Mouse (Mus musculus) hematopoietic stem cell, adult 5-6 weeks (primary cell): Measurements from ENCODE around the gene Sgcd. TPM values are rescaled to one million over a fixed set of nuclear protein-coding genes. Genes with fewer than 3 reads are reported as not detected.

Experiments
- ATAC-seq, 2 experiments: fragments of 125-278 bp in 1 of 2; replicated peaks in 1 of 2; 2 replicates each; pipeline ENCODE4 v1.8.0; 2016 to 2017; ENCODE audit warnings: inconsistent platforms in 2 of 2, mild to moderate bottlenecking in 2 of 2, moderate number of reproducible peaks in 2 of 2, low read depth in 1 of 2, moderate TSS enrichment in 1 of 2; ENCODE audit not compliant: low FRiP score in 2 of 2, poor library complexity in 2 of 2, severe bottlenecking in 2 of 2, insufficient read depth in 1 of 2, low TSS enrichment in 1 of 2
- total RNA-seq: library from RNA; stranded (forward); fragments of 172-1452, 232-1000 nt; gene quantifications from 2 replicates; pipeline ENCODE4 v1.2.3, GENCODE M21; 2017

Gene Sgcd
- total RNA-seq, 1 experiment from 2014 or later, result not detected

DNA sequence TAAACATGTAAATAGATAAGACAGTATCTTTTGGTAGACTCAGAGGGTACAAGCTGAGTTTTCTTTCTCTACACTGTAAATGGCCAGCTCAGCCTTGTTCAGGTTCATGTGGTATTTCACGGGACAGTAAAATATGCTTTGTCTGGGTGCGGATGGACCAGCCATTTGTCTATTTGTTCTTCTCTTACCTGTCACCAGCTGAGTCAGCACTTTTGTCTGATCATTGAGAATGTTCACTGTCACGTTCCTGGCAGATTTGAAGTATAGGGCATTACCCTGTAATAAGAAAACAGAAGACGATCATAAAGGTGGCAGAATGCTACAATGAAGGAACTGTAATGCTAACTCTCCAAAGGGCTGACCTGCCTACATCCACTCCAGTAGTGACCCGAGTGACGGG, 856.4 kb downstream of the Sgcd start:
- ATAC-seq, result no peak

DNA sequence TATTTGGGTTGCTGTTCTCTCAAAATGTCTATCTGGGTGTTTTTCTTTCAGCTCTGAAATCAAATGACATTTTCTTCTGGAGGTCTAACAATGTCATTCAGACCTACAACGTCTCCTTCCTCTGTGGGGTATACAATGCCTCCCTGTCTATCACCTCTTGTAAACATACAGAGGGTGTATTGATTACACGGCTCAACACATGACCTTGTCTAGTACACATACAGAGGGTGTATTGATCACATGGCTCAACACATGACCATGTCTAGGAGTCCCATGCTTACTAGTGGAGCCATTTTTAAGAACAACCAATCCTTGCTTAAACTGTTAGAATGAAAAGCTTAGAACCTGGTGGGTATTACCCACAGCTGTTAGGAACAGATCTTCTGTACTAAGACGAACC, 858.3 kb downstream of the Sgcd start:
- ATAC-seq, result no peak

DNA sequence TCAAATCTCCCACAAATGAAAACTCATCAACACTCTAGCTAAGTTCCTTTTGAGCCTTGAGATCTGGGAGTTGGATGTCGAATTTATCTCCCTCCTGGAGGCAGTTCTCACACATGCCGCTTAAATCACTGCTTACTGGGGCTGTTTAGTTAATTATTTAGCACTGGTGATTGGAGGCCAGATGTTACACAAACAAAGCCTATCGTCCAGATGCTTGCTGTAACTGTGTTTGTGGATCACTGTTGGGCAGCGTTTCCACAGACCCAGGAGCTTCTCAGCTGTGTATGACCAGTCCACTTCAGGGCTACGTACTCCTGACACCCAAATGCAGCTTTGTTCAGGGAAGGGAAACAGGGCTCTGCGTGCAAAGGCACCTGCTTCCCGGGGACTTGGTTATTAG, 858.8 kb downstream of the Sgcd start:
- ATAC-seq, result no peak

DNA sequence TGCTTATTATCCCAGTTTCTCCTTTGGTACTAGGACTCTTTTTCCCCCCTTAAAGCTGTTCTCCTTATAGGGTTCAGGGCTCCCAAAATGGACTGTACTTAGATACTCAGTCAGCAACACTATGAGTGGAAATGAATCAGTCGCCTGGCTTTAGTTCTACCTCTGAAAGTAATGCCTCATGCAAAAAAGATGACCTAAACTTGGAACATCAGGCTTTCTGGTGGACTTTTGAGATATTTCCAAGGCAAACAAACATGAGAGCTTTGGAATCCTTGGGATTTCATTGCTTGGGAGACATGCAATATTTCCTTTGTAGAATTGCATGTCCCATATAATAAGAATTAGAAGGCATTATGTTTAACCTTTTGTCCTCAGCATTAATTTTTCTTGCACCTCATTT, 859.6 kb downstream of the Sgcd start:
- no peak for ATAC-seq

DNA sequence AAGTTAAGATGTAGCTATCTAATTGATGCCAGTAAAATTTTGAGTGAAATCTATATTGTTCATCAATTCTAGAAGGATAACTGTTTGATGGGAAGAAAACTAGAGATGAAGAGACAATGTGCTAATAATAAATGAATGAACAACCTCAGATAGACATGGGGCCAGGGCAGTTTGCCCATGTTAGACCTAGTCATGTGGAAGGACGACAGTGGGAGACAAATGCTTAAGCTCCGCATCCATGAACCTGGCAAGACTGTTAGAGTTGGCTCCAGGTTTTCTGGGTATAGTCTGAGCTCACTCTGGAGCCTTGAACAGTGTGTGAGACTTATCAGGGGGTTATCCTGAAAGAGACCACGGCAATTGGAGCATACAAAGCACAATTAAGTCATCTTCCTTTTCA, 860.4 kb downstream of the Sgcd start:
- ATAC-seq, result no peak

DNA sequence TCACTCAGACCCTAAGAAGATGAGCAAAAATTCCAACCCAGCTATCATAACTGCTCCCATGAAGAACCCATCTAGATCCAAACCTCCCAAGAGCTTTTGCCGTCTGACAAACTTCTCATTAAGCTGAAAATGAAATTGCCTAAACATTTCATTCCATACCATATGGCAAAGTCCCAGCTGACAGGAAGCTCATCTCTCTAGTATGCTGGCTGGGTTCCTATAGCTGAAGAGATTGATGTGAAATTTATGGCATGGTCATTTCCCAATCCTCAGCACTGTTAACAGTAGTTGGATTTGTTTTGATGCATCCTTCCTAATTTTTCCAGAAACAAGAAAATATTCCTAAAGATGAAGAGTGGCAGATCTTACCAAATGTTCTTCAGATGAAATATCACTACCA, 867.9 kb downstream of the Sgcd start:
- ATAC-seq, result no peak

DNA sequence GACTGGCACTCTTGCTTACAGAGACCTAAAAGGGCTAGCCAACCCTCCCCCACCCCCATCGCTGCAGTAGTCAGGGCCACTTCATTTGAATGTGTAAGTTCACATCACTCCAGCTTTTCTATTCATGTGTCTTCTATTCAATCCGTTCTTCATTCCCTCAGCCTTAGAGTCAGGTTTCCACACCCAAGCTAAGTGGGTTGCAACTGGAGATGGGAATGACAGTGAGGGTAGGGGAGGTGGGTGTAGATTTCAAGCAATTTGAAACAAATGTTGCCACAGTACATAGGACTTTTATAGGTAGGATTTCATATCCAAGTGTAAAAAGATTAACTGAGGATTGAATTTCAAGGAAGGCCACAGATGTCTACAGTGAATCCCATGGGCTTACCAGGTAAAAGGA, 870.9 kb downstream of the Sgcd start:
- ATAC-seq, result no peak

DNA sequence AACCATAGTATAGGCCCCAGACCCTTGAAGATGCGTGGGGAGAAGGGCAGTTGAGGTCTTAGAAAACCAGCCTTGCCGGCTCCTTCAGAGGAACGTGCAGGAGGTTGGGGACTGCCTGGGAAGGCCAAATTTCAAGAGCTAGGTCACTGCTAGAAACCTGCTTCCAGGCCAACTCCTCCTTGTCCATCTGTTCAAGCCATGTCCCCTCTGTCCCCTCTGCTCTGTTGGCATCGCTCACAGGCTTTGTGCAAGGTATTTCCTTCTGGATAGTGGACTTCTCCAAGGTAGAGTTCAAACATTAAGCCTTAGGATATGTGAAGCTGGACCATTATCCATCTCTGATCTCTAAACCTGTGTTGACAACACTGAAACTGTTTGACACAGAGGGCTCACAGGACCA, 874.4 kb downstream of the Sgcd start:
- no peak for ATAC-seq

DNA sequence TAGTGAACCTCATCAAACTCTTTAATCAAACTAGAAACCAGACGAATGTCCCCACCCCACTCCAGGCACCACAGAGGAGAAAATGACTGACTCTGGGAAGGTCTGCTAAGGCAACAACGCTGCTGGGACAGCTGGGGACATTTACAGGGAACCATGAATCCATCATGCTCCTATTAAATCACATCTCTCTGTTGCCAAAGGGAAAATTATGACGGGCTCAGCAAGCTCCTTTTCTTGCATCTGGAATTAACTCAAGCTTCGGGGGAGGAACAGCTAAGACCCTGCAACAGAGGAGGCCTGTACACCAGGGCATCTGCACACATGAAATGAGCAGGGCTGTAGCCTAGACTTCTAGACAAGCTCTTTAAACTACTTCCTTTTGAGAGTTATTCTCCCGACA, 875.7 kb downstream of the Sgcd start:
- ATAC-seq, result no peak

DNA sequence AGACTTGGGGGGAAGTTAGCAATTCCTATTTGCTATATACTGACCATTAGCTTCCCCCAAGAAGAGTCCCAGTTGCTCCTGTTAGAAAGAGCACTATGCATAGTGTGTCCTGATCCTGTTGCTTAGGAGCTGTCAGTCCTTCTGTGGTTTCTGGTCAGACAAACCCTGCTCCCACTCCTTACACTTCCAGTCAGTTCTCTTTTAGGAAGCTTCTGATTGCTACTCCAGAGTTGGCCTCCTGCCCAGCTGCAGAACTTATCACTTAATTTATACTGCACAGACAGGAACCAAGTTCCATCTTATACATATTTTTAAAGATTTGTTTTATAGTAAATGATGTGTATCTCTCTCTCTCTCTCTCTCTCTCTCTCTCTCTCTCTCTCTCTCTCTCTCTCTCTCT, 878.5 kb downstream of the Sgcd start:
- ATAC-seq, result no peak

DNA sequence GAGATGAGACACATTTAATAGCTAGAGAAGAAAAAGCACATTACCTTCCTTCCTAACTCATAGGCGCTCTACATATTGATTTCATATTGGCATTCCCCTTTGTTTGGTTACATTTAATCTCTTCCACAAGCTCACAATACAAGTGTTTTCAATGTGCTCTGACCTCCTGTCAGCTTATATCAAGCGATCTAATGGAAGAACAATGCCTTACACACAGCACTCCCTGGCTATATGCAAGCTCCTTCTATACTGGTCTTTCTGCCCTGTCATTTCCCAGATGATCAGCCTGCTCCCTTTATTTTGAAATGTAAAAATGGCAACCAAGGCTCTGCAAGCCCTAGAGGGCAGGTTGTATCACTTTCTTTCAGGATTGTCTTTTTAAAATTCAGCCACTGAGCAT, 881.1 kb downstream of the Sgcd start:
- no peak for ATAC-seq

DNA sequence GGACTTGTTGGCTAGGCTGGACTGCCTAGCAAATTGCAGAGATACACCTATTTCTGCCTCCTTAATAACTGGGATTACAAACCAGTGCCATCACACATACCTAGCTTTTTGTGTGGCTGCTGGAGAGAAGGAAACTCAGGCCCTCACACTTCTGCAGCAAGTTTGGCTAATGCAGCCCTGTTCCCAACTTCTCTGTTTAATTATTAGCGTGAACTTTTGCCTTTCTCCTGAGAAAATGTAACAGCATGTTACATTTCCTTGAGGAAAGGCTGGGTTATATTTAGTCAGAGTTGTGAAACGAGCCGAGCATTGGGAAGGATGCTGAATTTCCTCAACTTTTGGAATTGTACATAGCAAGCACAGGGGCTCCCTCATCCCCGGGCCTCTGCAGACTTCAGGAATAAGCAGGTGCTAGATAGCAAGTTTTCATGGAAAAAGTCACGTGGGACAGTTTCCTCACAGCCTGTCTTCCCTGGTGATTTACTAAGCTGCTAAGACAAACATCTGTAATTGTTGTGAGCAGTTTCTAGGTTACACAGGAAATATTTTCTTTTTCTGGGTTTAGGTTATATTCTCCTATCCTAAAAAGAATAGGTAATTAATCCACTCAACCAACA, 895.4 kb downstream of the Sgcd start:
- ATAC-seq, result no peak

DNA sequence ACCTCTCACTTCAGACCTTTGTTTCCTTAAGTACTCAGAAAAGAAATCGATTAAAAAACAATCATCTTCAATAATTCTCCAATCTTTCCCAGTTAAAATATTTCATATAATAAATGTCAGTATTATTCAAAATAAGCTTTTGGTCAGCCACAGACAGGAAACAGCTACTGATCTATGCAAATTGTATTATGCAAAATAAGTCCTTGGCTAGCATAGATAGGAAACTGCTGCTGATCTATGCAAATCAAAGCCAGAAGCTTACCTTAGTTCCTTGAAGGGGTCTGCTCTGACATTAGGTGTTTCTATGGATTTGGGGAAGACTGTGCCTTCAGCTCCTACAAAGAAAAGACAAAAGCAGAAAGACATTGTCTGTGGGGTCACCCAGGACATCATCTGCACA, 906.3 kb downstream of the Sgcd start:
- ATAC-seq, result no peak

DNA sequence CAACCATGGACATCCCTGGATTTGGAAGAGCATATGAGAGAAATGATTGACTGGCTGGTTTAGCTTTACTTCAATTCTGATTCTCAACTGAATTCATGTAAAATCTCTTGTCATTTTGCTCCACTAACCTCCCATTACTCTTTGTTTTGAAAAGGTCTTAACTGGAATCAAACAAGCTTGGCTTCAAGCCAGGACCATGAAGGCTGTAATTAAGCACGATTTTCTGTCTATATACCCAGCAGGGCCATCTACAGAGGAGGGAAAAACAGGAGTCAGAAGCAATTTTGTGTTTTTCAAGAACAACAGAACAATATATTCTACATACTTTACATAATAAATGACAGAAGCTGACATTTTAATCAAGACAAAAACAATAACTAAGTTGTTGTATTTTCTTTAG, 915.2 kb downstream of the Sgcd start:
- no peak for ATAC-seq

DNA sequence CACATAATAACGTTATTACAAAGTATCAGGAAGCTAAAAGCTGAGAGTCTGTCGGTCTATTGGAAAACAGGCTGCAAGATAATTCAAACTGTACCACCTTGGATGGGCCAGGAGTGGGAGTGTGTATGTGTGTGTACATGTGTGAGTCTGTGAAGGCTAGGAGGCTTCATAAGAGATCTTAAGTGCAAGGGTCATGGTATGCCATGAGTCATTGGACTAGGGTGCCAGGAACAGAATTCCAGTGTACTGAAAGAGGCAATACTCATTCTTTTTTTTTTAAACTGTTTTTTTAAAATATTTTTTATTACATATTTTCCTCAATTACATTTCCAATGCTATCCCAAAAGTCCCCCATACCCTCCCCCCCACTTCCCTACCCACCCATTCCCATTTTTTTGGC, 917.6 kb downstream of the Sgcd start:
- ATAC-seq, result no peak

DNA sequence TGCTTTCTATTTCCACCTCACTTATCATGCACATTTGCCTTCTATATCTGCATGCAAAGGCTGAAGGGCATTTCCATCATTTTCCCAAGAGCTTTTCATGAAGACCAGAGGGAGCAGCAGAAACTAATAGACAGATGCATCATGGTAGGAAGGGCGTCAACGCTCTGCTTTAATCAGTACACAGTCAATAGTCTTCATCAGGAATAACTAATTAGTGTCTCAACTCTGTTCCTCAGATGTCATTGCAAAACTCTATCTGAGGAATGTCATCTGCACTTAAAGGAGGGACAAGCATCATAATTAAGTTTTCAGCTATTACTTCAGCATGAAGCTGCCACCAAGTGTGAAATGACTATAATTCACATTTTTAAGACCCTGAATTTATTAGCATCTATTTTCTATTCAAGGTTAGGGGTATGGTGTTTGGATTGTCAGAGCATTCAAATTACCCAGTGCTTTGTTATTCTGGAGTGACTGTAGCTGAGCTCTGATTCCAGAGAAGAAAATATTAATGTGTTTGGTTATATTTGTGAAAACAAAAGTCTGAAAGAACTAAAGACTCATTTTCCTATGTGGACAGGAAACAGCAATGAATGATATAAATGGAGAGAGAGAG, 918.9 kb downstream of the Sgcd start:
- ATAC-seq, result no peak

DNA sequence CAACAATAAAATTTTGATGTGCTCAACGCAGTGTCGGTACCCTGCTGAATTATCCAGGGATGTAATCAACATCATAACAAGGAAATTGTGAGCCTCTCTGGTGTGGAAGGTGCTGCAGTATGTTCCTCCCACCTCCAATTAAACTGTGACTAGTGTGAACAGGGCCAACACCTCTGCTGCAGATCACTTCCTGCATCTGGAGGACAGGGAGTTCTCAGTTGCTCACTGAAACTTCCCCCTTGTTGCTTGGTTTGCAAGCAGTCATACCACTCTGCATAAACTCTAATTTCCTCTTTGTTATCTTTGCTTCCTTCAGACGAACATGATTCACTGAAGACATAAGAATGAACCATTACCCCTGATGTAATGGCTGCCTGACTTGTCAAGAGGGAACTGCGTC, 925.1 kb downstream of the Sgcd start:
- ATAC-seq, result peak; percentile 51 to 53; a peak in 3 of 4 replicates

DNA sequence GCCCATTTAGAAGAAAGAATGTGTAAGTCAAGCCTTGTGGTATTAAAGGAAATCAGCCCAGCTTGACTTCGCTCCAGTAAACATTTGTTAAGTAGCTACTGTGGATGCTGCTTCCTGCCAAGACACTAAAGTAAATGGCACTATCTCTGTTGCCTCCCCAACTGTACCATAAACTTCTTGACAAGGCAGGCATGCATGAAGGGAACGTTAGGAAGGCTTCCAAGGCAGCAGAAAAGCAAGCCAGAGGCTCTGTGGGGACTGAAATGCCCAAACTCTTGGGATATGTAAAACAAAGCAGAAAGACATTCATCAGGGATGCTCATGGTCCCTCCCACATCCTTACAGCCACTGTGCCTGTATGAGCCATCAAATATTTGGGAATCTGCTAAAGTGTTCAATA, 938.4 kb downstream of the Sgcd start:
- no peak for ATAC-seq

DNA sequence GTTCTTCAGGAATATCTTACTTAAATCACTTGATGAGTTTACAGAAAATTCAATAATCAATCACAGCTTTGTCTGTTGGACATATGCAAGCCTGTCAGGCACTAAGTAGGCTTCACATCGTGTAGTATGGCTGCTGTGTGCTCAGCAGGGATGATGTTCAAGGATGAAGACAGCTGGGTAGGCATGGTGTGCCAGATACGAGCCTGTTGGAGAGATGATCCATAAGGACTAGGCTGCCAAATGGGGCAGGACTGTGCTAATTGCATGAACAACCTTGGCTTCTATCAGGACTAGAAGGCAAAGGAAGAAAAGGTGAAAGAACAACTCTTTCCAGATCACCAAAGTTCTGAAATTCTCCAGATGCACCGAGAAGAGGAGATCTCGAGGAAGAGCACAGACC, 939.0 kb downstream of the Sgcd start:
- ATAC-seq, result no peak
